Mouse (Mus musculus) heart, embryonic 14.5 days (tissue): ENCODE data around the gene Oas1f. TPM values are rescaled to one million over a fixed set of nuclear protein-coding genes. Genes with fewer than 3 reads are reported as not detected.

Source experiments
- ATAC-seq: fragments of 200-750 bp; cut with Nextera tagmentation; 2 replicates; pipeline ENCODE4 v1.8.0; 2017; ENCODE audit warnings: low read depth, moderate TSS enrichment; ENCODE audit not compliant: insufficient number of reproducible peaks, insufficient read depth, low FRiP score
- H3K27ac ChIP-seq, 2 experiments: fragments of 200-500 bp in 1 of 2; fragments of 300-500 bp in 1 of 2; sonication (generic) in 1 of 2; replicated peaks in 1 of 2; 2 replicates each; pipeline ENCODE4 v1.5.1; 2012 to 2014; ENCODE audit warnings: low read depth in 2 of 2, low read length in 2 of 2, control low read depth in 1 of 2, mild to moderate bottlenecking in 1 of 2, mixed read lengths in 1 of 2; ENCODE audit not compliant: control insufficient read depth in 1 of 2, insufficient read depth in 1 of 2
- H3K27me3 ChIP-seq: fragments of 300-500 bp; sonication (generic); 2 replicates; pipeline ENCODE4 v1.6.1; 2014; ENCODE audit warnings: mild to moderate bottlenecking, low read length, control low read depth; ENCODE audit not compliant: control insufficient read depth, insufficient read depth
- H3K36me3 ChIP-seq: fragments of 300-500 bp; sonication (generic); 2 replicates; pipeline ENCODE4 v1.6.1; 2014; ENCODE audit warnings: mild to moderate bottlenecking, control low read depth, low read length, mixed read lengths; ENCODE audit not compliant: control insufficient read depth, insufficient read depth
- H3K4me1 ChIP-seq, 2 experiments: fragments of 200-500 bp in 1 of 2; fragments of 300-500 bp in 1 of 2; sonication (generic) in 1 of 2; 2 replicates each; pipeline ENCODE4 v1.6.1; 2012 to 2014; ENCODE audit warnings: low read length in 2 of 2, control low read depth in 1 of 2, mixed read lengths in 1 of 2; ENCODE audit not compliant: control insufficient read depth in 2 of 2, insufficient read depth in 2 of 2
- H3K4me2 ChIP-seq: fragments of 300-500 bp; sonication (generic); 2 replicates; pipeline ENCODE4 v1.6.1; 2014; ENCODE audit warnings: mild to moderate bottlenecking, low read length
- H3K4me3 ChIP-seq, 2 experiments: fragments of 200-500 bp in 1 of 2; fragments of 300-500 bp in 1 of 2; sonication (generic) in 1 of 2; 2 replicates each; pipeline ENCODE4 v1.5.1; 2012 to 2014; ENCODE audit warnings: low read length in 2 of 2, mild to moderate bottlenecking in 2 of 2, control low read depth in 1 of 2, low read depth in 1 of 2, moderate library complexity in 1 of 2; ENCODE audit not compliant: control insufficient read depth in 1 of 2, insufficient read depth in 1 of 2
- H3K9ac ChIP-seq: fragments of 300-500 bp; sonication (generic); 2 replicates; pipeline ENCODE4 v1.6.1; 2014; ENCODE audit warnings: mild to moderate bottlenecking, low read length
- H3K9me3 ChIP-seq: fragments of 300-500 bp; sonication (generic); 2 replicates; pipeline ENCODE4 v1.6.1; 2016; ENCODE audit warnings: low read length, control low read depth; ENCODE audit not compliant: control insufficient read depth
- WGBS: fragments of 180-500 bp; shearing (Covaris S2); extraction: QIAGEN DNeasy Blood & Tissue Kit; methylation state at CpG from one replicate; pipeline ENCODE4 v1.1.7; 2014; 5-methylcytosine and 5-hydroxymethylcytosine counted together
- polyA plus RNA-seq: library from polyadenylated mRNA; unstranded; fragments of >200 nt; fragmentation: Nextera tagmentation; extraction: Ambion mirVana; gene quantifications from 2 replicates; pipeline ENCODE4 v1.2.1, GENCODE M21; 2014

The Oas1f gene
- polyA plus RNA-seq, 1 experiment from 2014 or later: not detected

DNA sequence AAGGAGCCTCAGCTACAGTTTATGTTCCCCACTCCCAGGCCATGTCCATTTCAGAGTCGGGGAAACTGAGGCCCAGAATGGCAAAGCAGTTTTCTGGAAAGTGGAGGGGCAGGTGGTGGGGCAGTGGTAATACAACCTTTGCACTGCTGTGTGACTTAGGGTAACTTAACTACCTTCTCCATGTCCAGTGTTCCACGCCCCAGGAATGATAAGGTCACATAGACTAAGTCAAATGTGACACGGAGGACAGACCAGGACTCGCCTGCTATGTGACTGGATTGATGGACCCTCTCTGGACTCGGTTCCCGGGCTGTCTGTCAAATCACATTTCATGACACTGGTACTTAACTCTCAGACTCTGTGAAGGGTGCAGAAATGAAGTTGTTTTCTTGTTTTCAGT is 34.1 kb upstream of the Oas1f start:
- no peak for ATAC-seq
- Histone ChIP-seq H3K4me3 (peak overlapping the region; percentile 41 to 44), H3K27ac (no peak overlapping the region), H3K36me3 (no peaks in the 10 kb centered on the region), H3K9me3 (no peaks in the 10 kb centered on the region), H3K4me1 (peaks cover 4 to 7% of the 10 kb centered on the region in 2 experiments; a peak in 2 of 4 replicates), H3K27me3 (no peaks in the 10 kb centered on the region), H3K9ac (peak overlapping the region; percentile 66), H3K4me2 (peak overlapping the region; percentile 67)
- 71% methylated on average over 6 of the region's 6 CpGs for WGBS

GRCm38 (mm10) chr5:120815949-120816348 is 31.2 kb upstream of the Oas1f start:
- Histone ChIP-seq H3K4me2 (no peak overlapping the region), H3K27me3 (no peaks in the 10 kb centered on the region), H3K36me3 (no peaks in the 10 kb centered on the region), H3K4me3 (no peak overlapping the region), H3K4me1 (peaks cover 4 to 7% of the 10 kb centered on the region in 2 experiments; a peak in 2 of 4 replicates), H3K9me3 (peaks cover 13% of the 10 kb centered on the region; the same call in 1 of the 2 replicates), H3K27ac (no peak overlapping the region), H3K9ac (no peak overlapping the region)
- 67% methylated on average over 3 of the region's 3 CpGs for WGBS
- no peak for ATAC-seq

GRCm38 (mm10) chr5:120818999-120819398 is 28.2 kb upstream of the Oas1f start:
- no peak for ATAC-seq
- H3K9me3 ChIP-seq: peaks cover 13% of the 10 kb centered on the region; the same call in 1 of the 2 replicates
- H3K27ac ChIP-seq: no peak overlapping the region
- H3K4me3 ChIP-seq: no peak overlapping the region
- no peak overlapping the region for H3K9ac ChIP-seq
- no peaks in the 10 kb centered on the region for H3K36me3 ChIP-seq
- no peaks in the 10 kb centered on the region for H3K4me1 ChIP-seq
- no peaks in the 10 kb centered on the region for H3K27me3 ChIP-seq
- H3K4me2 ChIP-seq: no peak overlapping the region

GRCm38 (mm10) chr5:120831031-120831430 is 16.1 kb upstream of the Oas1f start:
- no peak overlapping the region for H3K4me3 ChIP-seq
- H3K9me3 ChIP-seq: no peaks in the 10 kb centered on the region
- H3K4me2 ChIP-seq: no peak overlapping the region
- 72% methylated on average over 4 of the region's 4 CpGs for WGBS
- no peak for ATAC-seq
- no peak overlapping the region for H3K27ac ChIP-seq
- H3K36me3 ChIP-seq: no peaks in the 10 kb centered on the region
- no peak overlapping the region for H3K9ac ChIP-seq
- H3K4me1 ChIP-seq: no peaks in the 10 kb centered on the region
- H3K27me3 ChIP-seq: peaks cover 13% of the 10 kb centered on the region

- no peak overlapping the region for H3K9ac ChIP-seq
- no peak for ATAC-seq
- no peak overlapping the region for H3K4me3 ChIP-seq
- H3K4me1 ChIP-seq: no peaks in the 10 kb centered on the region
- peaks cover 16% of the 10 kb centered on the region for H3K27me3 ChIP-seq
- H3K27ac ChIP-seq: no peak overlapping the region
- 15% methylated on average over 17 of the region's 17 CpGs for WGBS
- no peak overlapping the region for H3K4me2 ChIP-seq
- H3K36me3 ChIP-seq: no peaks in the 10 kb centered on the region
- no peaks in the 10 kb centered on the region for H3K9me3 ChIP-seq
Observed at GRCm38 (mm10) chr5:120833335-120834280, 13.6 kb upstream of the Oas1f start.

DNA sequence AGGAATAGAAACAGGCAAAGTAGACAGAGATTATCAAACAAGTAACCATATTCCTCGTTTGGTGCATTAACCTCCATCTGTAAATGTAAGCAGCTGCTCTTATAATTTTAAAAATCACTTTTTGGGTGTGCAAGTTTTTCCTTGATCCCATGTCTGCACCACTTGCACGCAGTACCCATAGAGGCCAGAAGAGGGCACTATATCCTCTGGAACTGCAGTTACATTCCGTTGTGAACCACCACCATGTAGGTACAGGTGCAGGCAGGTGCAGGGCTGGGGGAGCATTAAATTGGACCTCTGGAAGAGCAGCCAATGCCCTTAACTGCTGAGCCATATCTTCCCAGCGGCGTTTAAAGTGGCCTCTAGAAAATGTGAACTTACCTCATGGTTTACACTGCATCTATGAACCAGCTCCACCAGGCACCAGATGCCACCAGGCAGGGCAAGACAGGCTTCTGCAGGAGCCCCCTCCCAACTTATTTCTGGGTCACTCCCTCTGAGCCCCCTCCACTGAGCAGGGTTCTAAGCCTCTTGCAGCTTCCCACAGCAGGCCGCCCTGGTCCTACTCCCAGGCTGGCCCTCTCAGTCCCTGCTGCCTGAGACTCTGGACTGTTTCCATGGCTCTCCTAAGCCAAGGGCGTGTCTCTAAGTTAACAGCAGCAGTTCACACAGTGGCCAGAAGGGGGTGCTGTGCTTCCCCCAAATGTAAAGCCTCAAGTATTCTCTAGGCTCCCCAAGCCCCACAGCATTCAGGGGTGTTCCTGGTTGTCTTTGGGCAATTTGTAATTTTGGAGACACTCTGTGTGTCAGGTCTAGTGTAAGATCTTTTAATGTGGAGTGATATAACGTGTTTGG is 10.2 kb upstream of the Oas1f start:
- no peaks in the 10 kb centered on the region for H3K36me3 ChIP-seq
- no peak overlapping the region for H3K4me3 ChIP-seq
- ATAC-seq: no peak
- H3K9me3 ChIP-seq: no peaks in the 10 kb centered on the region
- no peak overlapping the region for H3K27ac ChIP-seq
- 7% methylated on average over 8 of the region's 8 CpGs for WGBS
- H3K9ac ChIP-seq: no peak overlapping the region
- no peak overlapping the region for H3K4me2 ChIP-seq
- peaks cover 16% of the 10 kb centered on the region for H3K27me3 ChIP-seq
- H3K4me1 ChIP-seq: no peaks in the 10 kb centered on the region

DNA sequence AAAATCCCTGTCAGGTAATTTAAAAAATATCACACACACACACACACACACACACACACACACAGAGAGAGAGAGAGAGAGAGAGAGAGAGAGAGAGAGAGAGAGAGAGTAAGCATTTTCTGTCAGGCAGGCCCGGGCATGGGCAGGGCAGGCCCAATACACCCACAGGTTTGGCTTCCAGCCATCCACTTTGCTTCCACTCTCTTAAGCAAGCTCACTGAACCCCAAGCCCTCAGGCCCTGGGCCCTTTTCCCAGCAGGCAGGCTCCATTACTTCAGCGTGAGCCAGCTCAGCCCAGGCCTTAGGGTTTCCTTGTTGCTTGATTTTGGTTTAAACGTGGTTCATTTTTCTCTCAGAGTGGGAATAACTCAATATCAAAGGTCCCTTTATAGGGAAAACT is 2.5 kb upstream of the Oas1f start:
- 67% methylated on average over 3 of the region's 3 CpGs for WGBS
- Histone ChIP-seq H3K4me2 (no peak overlapping the region), H3K4me3 (no peak overlapping the region), H3K27me3 (no peaks in the 10 kb centered on the region), H3K27ac (no peak overlapping the region), H3K4me1 (no peaks in the 10 kb centered on the region), H3K36me3 (no peaks in the 10 kb centered on the region), H3K9me3 (0 out of 2 replicates have a peak, but pooled peaks cover 4% of the 10 kb centered on the region), H3K9ac (no peak overlapping the region)
- no peak for ATAC-seq
